Mouse (Mus musculus) ES-E14 (cell line): ENCODE data around the gene Slc39a9. TPM values are rescaled to one million over a fixed set of nuclear protein-coding genes. Genes with fewer than 3 reads are reported as not detected.

Experiments
- DNase-seq: peaks from one replicate; pipeline ENCODE4 v3.0.0-alpha.2; 2013; ENCODE audit warnings: low read depth, low spot score
- H3K27ac ChIP-seq: 2 replicates; pipeline ENCODE4 v1.5.1; 2012; ENCODE audit warnings: low read depth, mild to moderate bottlenecking, low read length, moderate library complexity, mixed read lengths; ENCODE audit not compliant: poor library complexity, insufficient read depth, severe bottlenecking
- H3K36me3 ChIP-seq: 2 replicates; pipeline ENCODE4 v1.6.1; 2012; ENCODE audit warnings: mild to moderate bottlenecking, low read length, moderate library complexity, mixed read lengths; ENCODE audit not compliant: control insufficient read depth, poor library complexity, insufficient read depth, severe bottlenecking
- H3K4me1 ChIP-seq, 2 experiments: fragments of 150-350 bp in 1 of 2; sonication (generic) in 1 of 2; 2 replicates each; pipeline ENCODE4 v1.6.1; 2012; ENCODE audit warnings: low read length in 2 of 2, mild to moderate bottlenecking in 1 of 2, mixed read lengths in 1 of 2; ENCODE audit not compliant: control insufficient read depth in 2 of 2, insufficient read depth in 2 of 2, poor library complexity in 1 of 2
- H3K4me3 ChIP-seq, 2 experiments: fragments of 150-350 bp in 1 of 2; sonication (generic) in 1 of 2; 2 replicates each; pipeline ENCODE4 v1.5.1; 2012; ENCODE audit warnings: low read length in 2 of 2, low read depth in 1 of 2, mild to moderate bottlenecking in 1 of 2, mixed read lengths in 1 of 2; ENCODE audit not compliant: insufficient read depth in 1 of 2, poor library complexity in 1 of 2, severe bottlenecking in 1 of 2
- H3K9ac ChIP-seq: 2 replicates; pipeline ENCODE4 v1.6.1; 2012; ENCODE audit warnings: low read depth, mild to moderate bottlenecking, low read length, mixed read lengths; ENCODE audit not compliant: poor library complexity, insufficient read depth, severe bottlenecking
- H3K9me3 ChIP-seq: fragments of 150-350 bp; sonication (generic); 2 replicates; pipeline ENCODE4 v1.6.1; 2012; ENCODE audit warnings: low read depth, mild to moderate bottlenecking, low read length; ENCODE audit not compliant: control insufficient read depth, insufficient read depth
- CHD2 ChIP-seq: IDR thresholded peaks from 2 replicates; pipeline ENCODE4 v1.6.1; 2014; ENCODE audit warnings: mild to moderate bottlenecking, low read depth, low read length, inconsistent platforms
- HCFC1 ChIP-seq: IDR thresholded peaks from 2 replicates; pipeline ENCODE4 v1.6.1; 2012; ENCODE audit warnings: low read length, inconsistent platforms, borderline replicate concordance; ENCODE audit not compliant: insufficient read depth
- MAFK ChIP-seq: IDR thresholded peaks from 2 replicates; pipeline ENCODE4 v1.6.1; 2014; ENCODE audit warnings: mild to moderate bottlenecking, low read depth, low read length, inconsistent platforms; ENCODE audit not compliant: insufficient read depth
- ZC3H11A ChIP-seq: IDR thresholded peaks from 2 replicates; pipeline ENCODE4 v1.6.1; 2012; ENCODE audit warnings: low read depth, mild to moderate bottlenecking, inconsistent platforms, low read length, borderline replicate concordance
- ZNF384 ChIP-seq: IDR thresholded peaks from 2 replicates; pipeline ENCODE4 v1.6.1; 2012; ENCODE audit warnings: low read depth, low read length, inconsistent platforms
- in situ Hi-C, 2 experiments: fragments of 600-800 bp; cut with MboI; formaldehyde crosslinking; loops; one replicate each; pipeline ENCODE4 v1.15.1; 2025; ENCODE audit warnings: low sequenced_read_pairs in 2 of 2, inconsistent platforms in 1 of 2; ENCODE audit not compliant: unreplicated experiment in 2 of 2
- total RNA-seq: library from RNA; depleted of rRNA; stranded (reverse); fragments of 300-350 nt; gene quantifications from 2 replicates; pipeline ENCODE4 v1.2.3, GENCODE M21; 2012

Slc39a9 gene
- total RNA-seq, 1 experiment: 21.7 TPM

DNA sequence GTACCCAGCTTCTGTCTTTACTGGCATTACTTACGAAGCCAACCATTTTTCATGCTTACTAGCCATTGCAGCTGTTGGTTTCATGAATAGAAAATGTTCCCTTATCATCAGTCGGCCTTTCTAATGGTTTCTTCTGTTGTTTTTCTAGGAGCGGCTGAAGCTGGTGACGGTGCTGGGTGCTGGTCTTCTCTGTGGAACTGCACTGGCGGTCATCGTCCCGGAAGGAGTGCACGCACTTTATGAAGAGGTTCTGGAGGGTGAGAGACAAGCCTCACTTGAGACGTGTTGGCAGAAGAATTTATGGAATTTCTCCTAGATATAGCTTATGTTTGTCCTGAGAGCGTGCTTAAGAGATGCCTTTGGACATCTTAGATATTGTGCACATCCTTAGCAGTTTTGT, 18.6 kb downstream of the Slc39a9 start:
- peaks cover 2% of the 10 kb centered on the region for H3K36me3 ChIP-seq
- no peak for DNase-seq
- in situ Hi-C loops: no loop called here
- TF ChIP-seq HCFC1 (no peak), MAFK (no peak), ZNF384 (no peak), CHD2 (no peak), ZC3H11A (no peak)
- no peak overlapping the region for H3K4me3 ChIP-seq
- H3K9ac ChIP-seq: no peak overlapping the region
- no peaks in the 10 kb centered on the region for H3K9me3 ChIP-seq
- no peaks in the 10 kb centered on the region for H3K4me1 ChIP-seq
- no peak overlapping the region for H3K27ac ChIP-seq

DNA sequence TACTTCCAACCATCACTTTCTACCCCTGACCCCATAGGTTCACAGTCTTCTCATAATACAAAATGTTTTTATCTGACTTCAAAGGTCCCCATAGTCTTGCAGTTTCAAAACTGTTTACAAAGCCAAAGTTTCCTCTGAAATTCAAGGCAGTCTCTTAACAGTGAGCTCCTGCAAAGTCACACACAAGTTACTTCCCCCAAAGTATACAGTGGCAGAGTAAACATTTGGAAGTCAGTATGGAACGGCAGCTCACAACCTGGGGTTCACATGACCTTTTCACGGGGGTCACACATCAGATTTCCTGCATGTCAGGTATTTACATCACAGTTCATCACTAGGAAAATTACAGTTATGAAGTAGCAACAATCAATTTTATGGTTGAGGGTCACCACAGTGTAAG, 20.3 kb downstream of the Slc39a9 start:
- no peak overlapping the region for H3K27ac ChIP-seq
- no peak overlapping the region for H3K9ac ChIP-seq
- H3K9me3 ChIP-seq: no peaks in the 10 kb centered on the region
- TF ChIP-seq ZC3H11A (no peak), CHD2 (no peak), MAFK (no peak), HCFC1 (no peak), ZNF384 (no peak)
- H3K4me1 ChIP-seq: no peaks in the 10 kb centered on the region
- no peak for DNase-seq
- H3K36me3 ChIP-seq: peaks cover 4% of the 10 kb centered on the region
- in situ Hi-C loops: no loop called here
- no peak overlapping the region for H3K4me3 ChIP-seq

DNA sequence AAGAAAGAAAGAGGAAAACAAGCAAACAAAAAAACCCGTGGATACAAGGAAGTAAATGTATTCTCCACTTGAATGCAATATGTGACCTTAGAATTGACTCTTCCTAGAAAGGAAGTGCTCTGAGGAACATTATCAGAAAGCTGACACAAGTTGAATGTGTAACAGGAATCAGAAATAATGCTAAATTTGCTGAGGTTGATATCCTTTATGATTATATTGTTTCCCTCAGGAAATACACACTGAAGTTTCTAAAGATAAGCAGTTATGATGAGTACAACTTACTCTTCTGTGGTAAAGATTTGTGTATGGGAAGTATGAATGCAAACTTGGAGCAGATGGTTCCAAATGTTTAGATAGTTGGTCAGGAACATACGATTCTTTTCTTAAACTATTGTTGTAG, 24.7 kb downstream of the Slc39a9 start:
- Histone ChIP-seq H3K27ac (no peak overlapping the region), H3K9me3 (no peaks in the 10 kb centered on the region), H3K4me1 (no peaks in the 10 kb centered on the region), H3K4me3 (no peak overlapping the region), H3K9ac (no peak overlapping the region), H3K36me3 (peaks cover 6% of the 10 kb centered on the region)
- no peak for DNase-seq
- no peak for TF ChIP-seq MAFK
- no peak for TF ChIP-seq CHD2
- TF ChIP-seq HCFC1: no peak
- no peak for TF ChIP-seq ZNF384
- TF ChIP-seq ZC3H11A: no peak
- in situ Hi-C loops: no loop called here

DNA sequence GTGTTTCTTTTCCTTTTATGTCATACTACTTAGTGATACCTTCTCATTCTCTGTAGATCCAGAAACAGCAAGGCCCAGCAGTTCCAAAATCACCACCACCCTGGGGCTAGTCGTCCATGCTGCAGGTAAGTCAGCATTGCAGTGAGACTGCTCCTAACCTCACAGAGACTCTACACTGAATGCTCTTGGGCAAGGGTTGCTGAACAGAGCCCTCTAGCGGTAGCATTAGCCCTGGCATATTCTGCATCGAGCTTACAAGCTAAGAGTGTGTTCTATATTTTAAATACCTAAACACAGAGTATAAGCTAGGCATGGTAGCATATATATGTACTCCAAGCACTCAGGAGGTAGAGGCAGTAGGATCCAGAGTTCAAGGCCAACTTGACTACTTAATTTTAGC, 29.5 kb downstream of the Slc39a9 start:
- peaks cover 8% of the 10 kb centered on the region for H3K36me3 ChIP-seq
- no peaks in the 10 kb centered on the region for H3K9me3 ChIP-seq
- peak; percentile 53 for DNase-seq
- no peak overlapping the region for H3K27ac ChIP-seq
- H3K4me1 ChIP-seq: no peaks in the 10 kb centered on the region
- in situ Hi-C loops: no loop called here
- TF ChIP-seq ZNF384 (no peak), CHD2 (no peak), ZC3H11A (no peak)
- no peak overlapping the region for H3K4me3 ChIP-seq
- H3K9ac ChIP-seq: no peak overlapping the region

DNA sequence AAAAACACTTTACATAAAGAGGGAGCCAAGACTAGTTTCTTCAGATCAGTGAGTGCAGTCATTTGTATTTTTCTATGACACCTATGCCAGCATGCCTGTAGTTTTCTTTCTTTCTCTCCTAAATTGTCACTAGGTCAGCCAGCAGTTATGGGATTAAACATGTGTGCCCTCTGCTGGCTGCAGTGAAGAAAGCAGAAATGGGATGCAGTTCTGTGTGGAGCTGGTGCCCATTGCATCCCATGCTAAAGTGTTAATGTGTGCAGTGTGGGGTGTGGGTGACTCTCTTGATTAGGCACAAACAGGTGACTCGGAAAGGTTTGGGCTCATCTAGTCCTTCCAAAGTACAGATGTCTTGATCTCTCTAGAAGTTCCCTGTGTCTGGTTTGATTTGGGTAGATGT, 37.7 kb downstream of the Slc39a9 start:
- Histone ChIP-seq H3K4me1 (no peaks in the 10 kb centered on the region), H3K4me3 (no peak overlapping the region), H3K36me3 (peaks cover 4% of the 10 kb centered on the region), H3K27ac (no peak overlapping the region), H3K9ac (no peak overlapping the region), H3K9me3 (no peaks in the 10 kb centered on the region)
- DNase-seq: no peak
- TF ChIP-seq HCFC1: no peak
- no peak for TF ChIP-seq MAFK
- no peak for TF ChIP-seq ZNF384
- no peak for TF ChIP-seq ZC3H11A
- TF ChIP-seq CHD2: no peak
- in situ Hi-C loops: no loop called here
